Mouse (Mus musculus) olfactory bulb, adult 2 months (tissue): ENCODE measurements at regions not wholly inside any gene's neighbourhood (a gene's known extent, or its start where the extent isn't known, plus 50 kb on each side); places are given as distances from the start of the nearest gene placed in this dataset.

Experiments used
- H3K27ac ChIP-seq: fragments of 200-500 bp; 2 replicates; pipeline ENCODE4 v1.5.1; 2012; ENCODE audit warnings: low read depth, low read length; ENCODE audit not compliant: insufficient read depth
- H3K4me1 ChIP-seq: fragments of 200-500 bp; 2 replicates; pipeline ENCODE4 v1.6.1; 2012; ENCODE audit warnings: low read length; ENCODE audit not compliant: control insufficient read depth, insufficient read depth
- H3K4me3 ChIP-seq: fragments of 200-500 bp; 2 replicates; pipeline ENCODE4 v1.5.1; 2012; ENCODE audit warnings: mild to moderate bottlenecking, low read depth, low read length, moderate library complexity; ENCODE audit not compliant: insufficient read depth
- CTCF ChIP-seq: fragments of 200-500 bp; IDR thresholded peaks from 2 replicates; pipeline ENCODE4 v1.5.1; 2012; ENCODE audit warnings: low read depth, mild to moderate bottlenecking, low read length, moderate library complexity; ENCODE audit not compliant: insufficient read depth
- POLR2A ChIP-seq: fragments of 200-500 bp; IDR thresholded peaks from 2 replicates; pipeline ENCODE4 v1.6.1; 2012; ENCODE audit warnings: mild to moderate bottlenecking, low read depth, low read length, moderate library complexity; ENCODE audit not compliant: insufficient read depth
- WGBS: fragments of 180-500 bp; shearing (Covaris S2); methylation state at CpG from one replicate; pipeline ENCODE4 v1.1.7; 2018; 5-methylcytosine and 5-hydroxymethylcytosine counted together

DNA sequence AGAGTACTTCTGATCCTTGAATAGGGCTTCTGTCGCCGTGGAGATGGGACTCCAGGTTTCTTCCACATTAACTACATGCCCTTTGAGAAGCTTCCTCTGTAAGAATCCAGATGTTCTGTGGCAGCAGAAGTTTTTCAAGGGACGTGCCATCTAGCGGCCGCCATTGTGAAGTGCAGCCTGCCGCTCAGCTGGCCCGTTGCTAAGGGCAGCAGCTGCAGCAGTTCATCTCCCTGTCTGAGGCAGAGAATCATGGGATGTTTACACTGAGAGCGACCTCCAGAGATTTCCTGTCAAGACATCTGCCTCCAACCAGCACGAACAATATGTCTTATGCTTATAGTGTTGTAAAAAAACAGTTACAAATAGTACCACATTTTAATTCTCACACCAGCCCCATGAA lies 395.0 kb upstream of the Plxna2 start:
- H3K4me3 ChIP-seq: no peak overlapping the region

DNA sequence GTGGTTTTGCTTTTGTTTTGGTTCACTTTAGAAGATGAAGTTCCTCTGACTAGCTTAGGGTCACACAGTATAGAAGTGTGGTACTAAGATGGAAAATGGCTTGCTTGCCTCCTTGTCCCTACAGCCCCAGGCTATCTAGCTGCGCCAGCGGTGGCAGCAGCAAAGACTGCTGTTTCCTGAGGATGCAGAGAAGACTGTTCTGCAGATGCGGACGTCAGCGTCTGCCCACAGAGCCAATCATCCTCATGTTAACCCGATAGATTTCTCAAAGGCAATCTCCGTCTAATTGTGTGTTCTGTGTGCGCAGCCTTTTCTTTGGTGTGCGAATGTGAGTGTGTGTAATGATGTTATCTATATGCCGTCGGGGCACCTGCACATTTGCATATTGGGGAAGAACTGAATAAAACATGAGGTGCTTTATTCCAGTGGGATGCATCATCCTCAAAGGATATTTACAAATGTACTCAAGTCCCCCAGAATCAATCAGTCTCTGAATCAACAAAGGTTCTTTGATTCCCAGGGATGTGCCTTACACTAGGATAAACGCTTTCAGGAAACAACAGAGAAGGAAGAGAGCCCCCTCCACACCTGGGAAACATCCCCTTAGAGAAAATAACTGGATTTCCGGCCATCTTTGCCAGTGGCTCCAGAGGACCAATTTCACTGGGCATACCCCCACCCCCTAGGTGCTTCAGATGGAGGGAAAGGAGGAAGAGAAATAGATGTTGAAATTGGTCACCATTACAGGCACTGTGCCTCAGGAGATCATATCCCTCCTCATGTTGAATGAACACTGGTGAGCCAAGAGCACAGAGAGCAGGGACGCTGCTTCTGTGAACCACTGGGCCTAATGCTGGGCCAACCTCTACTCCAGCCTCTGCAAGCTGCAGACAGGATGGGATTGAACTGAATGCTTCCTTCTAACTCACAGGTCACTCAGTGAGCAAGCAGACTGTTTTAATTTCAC lies 409.7 kb upstream of the Plxna2 start:
- 56% methylated on average over 14 of the region's 14 CpGs for WGBS
- H3K27ac ChIP-seq: no peak overlapping the region

More for the DNA sequence above, 395.0 kb upstream of the Plxna2 start:
- no peak overlapping the region for H3K27ac ChIP-seq
- TF ChIP-seq POLR2A (no peak), CTCF (peak; percentile 82; the same call in 1 of the 2 replicates)
- no peaks in the 10 kb centered on the region for H3K4me1 ChIP-seq
- 2% methylated on average over 9 of the region's 9 CpGs for WGBS

DNA sequence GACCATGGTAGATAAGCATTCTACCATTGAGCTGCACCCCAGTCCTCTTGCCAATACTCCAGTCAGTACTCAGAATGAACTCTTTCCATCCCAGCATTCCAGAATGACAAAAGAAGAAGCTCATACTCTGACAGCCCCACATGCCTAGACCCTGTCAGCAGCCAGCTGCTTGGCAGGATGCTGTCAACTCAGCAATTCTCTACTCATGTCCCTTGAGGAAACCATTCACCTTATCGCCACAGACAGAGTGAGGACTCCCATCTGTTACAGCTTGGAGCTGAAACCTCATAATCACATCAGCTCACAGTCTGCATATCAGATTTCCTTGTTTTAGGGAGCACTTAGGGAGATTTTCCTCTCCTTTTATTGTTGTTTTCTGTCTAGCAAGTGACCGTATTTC lies 420.5 kb upstream of the Plxna2 start:
- H3K4me3 ChIP-seq: no peak overlapping the region
- no peaks in the 10 kb centered on the region for H3K4me1 ChIP-seq
- H3K27ac ChIP-seq: no peak overlapping the region
- no peak for TF ChIP-seq POLR2A
- TF ChIP-seq CTCF: no peak
- 86% methylated on average over 2 of the region's 2 CpGs for WGBS

More for the DNA sequence above, 409.7 kb upstream of the Plxna2 start:
- TF ChIP-seq CTCF (no peak), POLR2A (no peak)
- no peak overlapping the region for H3K4me3 ChIP-seq
- no peaks in the 10 kb centered on the region for H3K4me1 ChIP-seq

DNA sequence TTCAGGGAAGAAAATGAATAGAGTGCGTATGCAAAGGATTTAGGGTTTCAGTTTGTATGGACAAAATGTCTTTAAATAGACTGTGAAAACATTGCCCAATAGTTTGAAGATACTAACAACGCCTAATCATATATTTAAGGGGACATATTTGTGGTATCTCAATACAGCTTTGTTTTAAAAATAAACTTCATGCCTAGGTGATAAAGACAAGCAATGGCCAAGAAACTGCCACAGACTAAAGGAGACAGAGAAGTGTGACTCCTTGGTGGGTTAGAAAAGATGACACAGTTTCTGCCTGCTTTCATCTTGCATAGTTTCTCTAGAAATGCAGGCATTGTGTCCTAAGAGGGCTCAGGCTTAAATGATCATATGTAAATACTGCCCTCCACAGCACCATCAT lies 435.7 kb upstream of the Plxna2 start:
- H3K4me1 ChIP-seq: no peaks in the 10 kb centered on the region
- TF ChIP-seq POLR2A: no peak
- no peak for TF ChIP-seq CTCF
- no peak overlapping the region for H3K27ac ChIP-seq
- whole genome bisulfite sequencing: 94% methylated on average over 2 of the region's 2 CpGs
- H3K4me3 ChIP-seq: no peak overlapping the region

DNA sequence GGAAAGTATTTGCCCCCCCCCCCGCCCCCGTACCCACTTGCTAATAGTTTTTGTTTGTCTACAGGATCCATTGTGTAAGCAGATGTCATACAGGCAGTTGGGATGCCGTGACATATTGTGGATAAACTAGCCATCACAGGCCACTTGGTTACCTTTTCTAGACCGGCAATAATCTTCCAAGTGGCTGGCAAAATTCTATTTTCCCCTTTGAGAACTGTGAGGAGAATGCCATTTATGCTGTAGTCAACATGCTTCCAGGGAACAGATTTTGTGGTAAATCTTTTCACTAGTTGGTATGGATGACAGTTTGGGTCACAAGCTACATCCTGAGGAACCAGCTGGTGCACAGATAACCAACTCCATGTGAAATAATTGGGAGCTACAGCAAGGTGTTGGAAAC lies 456.5 kb upstream of the Plxna2 start:
- 70% methylated on average over 4 of the region's 4 CpGs for WGBS
- no peak overlapping the region for H3K27ac ChIP-seq

DNA sequence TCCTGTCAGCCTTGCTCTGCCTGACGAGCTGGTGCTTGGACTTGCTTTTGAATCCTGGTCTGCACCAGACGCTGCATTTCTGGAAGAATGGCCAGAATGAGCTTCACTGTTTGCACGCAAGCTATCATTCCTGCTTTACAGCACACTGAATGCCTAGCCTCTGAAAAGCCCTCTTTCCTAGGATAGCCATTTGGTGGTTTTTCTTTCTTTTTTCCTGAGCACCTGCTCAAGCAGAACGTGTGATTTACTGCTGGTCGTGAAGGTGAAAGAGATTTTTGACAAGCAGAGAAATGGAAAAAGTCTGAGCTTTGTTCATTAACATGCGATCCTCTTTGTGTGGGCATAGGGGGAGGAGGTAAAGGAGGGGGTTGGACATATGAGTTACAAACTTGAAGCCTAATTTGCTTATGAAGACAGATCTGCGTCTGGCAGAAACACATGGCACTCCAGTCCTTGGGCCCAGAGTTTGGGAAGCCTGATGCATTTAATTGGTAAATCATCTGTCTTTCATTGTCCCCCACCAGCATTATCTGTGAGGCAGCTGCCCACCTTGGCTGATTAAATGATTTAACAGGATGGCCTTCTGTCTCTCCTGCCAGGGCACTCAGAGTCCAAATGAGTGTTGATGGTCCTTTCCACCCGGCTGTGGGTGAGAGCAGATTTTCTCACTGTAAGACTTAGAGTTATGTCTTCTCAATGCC lies 457.1 kb upstream of the Plxna2 start:
- 65% methylated on average over 8 of the region's 8 CpGs for WGBS
- Histone ChIP-seq H3K4me1 (no peaks in the 10 kb centered on the region), H3K4me3 (no peak overlapping the region), H3K27ac (no peak overlapping the region)
- TF ChIP-seq CTCF: no peak

More for the DNA sequence above, 456.5 kb upstream of the Plxna2 start:
- no peak for TF ChIP-seq CTCF
- TF ChIP-seq POLR2A: no peak
- no peaks in the 10 kb centered on the region for H3K4me1 ChIP-seq
- no peak overlapping the region for H3K4me3 ChIP-seq

DNA sequence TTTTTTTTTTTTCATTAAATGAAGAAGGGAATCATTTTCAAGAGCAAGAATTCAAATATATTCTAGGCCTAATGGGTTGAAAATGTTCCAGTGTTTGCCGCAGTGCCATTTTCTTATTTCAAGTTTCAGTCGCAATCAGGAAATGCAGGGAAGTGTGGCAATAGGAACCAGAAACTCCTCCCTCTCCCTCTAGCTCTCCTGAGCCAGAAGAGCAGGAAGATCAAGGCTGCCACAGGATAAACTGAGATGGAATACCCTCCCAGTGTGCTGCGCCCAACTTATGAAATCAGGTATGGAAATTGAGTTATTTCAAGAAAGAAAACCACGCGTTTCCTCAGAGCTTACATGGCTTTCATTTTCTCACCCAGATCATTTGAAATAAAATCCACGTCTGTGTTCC lies 460.8 kb upstream of the Plxna2 start:
- 96% methylated on average over 6 of the region's 6 CpGs for WGBS
- H3K4me3 ChIP-seq: no peak overlapping the region
- no peak overlapping the region for H3K27ac ChIP-seq
- H3K4me1 ChIP-seq: no peaks in the 10 kb centered on the region
- TF ChIP-seq POLR2A (no peak), CTCF (no peak)

DNA sequence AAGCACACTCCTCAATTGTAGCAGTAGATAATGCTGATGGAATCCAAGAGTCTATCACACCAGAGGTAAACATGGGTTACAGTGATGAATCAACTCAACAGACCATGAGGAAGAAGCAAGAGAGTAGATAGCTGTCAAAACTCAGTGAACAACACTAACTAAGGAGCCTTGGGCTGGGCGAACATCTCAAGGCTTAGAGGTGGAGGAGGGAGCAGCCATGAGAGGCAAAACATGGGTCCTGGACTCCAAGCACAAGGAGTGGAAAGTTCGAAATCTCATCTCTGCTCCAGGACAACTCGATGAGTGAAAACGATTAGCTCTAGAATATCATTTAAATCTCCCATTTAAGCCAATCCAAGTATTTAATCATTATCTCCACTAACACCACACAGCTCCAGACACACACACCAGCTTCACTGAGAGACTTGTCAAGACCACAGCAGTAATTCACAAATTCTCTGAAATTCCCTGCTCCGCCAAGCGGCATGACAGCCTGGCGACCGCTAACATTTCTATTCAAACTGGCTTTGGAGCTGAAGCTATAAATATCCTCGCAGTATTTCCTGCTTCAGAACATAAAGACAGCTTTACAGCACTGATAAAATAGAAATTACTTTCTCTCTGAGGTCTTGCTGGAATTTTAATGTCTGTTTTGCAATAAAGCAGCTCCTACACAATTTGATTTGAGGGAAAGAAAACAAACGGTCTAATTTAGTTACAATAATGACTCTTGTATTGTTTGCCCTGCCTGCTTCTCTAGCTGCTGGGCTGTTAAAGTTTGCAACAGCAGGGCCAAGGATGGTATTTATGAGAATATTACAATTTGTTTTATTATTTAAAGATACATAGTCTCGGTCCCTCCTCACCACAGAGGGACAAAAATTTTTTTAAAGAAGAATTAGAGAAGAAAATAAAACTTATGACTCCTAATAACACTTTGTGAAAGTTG lies 469.3 kb upstream of the Plxna2 start:
- no peaks in the 10 kb centered on the region for H3K4me1 ChIP-seq
- no peak overlapping the region for H3K4me3 ChIP-seq
- H3K27ac ChIP-seq: no peak overlapping the region
- WGBS: 29% methylated on average over 11 of the region's 11 CpGs
- no peak for TF ChIP-seq CTCF
- TF ChIP-seq POLR2A: no peak
